Mouse (Mus musculus): ENCODE results near the gene Cd101. TPM values are rescaled to one million over a fixed set of nuclear protein-coding genes. Genes with fewer than 3 reads are reported as not detected.

Cd101 gene
- polyA plus RNA-seq, 1 experiment: 7.8 TPM

DNA sequence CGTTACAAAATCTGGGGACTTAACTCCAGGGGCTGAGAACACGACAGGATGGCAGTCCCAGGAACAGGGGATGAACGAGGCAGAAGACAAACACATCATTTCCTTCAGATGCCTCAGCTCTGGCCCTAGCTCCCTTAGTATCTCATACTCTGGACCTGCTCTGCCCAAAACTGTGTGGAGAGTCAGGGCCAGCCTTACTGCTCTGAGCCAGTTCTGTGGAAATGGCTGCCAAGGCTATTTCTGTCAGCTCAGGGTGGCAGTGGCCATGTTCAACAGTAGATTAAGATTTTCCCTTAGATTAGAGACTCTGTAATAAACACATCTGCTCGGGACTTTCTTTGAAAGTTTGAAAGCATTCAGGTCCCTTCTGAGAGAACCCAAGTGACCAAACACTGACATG is 22.2 kb upstream of the Cd101 start:
- no peak overlapping the region for H3K4me3 ChIP-seq (replicated peaks; ENCODE audit: control insufficient read depth, low read depth, low read length)
- TF ChIP-seq POLR2A (IDR thresholded peaks at IDR 0.05; ENCODE audit: borderline replicate concordance, control insufficient read depth, low read depth, low read length): no peak
- no peak for TF ChIP-seq CTCF (IDR thresholded peaks at IDR 0.05; ENCODE audit: control insufficient read depth, insufficient read depth, low read length)
- H3K4me1 ChIP-seq (ENCODE audit: control insufficient read depth, insufficient read depth, low read length): no peaks in the 10 kb centered on the region; the same call in 1 of the 2 replicates
- WGBS: 70% methylated on average over 4 of the region's 4 CpGs
- H3K27ac ChIP-seq (ENCODE audit: control insufficient read depth, insufficient read depth, low read depth, low read length, poor library complexity): no peak overlapping the region

DNA sequence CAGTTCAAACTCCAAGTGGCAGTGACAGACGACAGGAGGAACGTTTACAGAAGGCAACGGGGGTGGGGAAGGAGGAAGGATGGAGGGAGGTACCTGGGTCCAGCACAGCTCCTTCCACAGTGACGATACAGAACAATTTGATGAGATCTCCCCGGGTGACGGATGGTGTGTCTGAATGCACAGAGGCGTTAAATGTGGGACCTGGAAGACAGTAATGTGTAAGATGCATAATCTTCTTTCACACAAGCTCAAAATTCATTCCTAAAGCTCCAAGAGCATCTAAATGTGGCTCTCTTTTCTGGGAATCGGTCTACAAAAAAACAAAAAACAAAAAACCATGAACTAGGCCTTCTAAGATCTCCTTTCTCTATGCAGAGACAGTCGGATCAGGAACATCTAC is 20.6 kb upstream of the Cd101 start:
- 71% methylated on average over 9 of the region's 9 CpGs for WGBS
- no peak overlapping the region for H3K4me3 ChIP-seq (replicated peaks; ENCODE audit: control insufficient read depth, low read depth, low read length)

GRCm38 (mm10) chr3:101048781-101049180 is 19.4 kb upstream of the Cd101 start:
- 68% methylated on average over 2 of the region's 2 CpGs for WGBS
- TF ChIP-seq POLR2A (IDR thresholded peaks at IDR 0.05; ENCODE audit: borderline replicate concordance, control insufficient read depth, low read depth, low read length): no peak
- TF ChIP-seq CTCF (IDR thresholded peaks at IDR 0.05; ENCODE audit: control insufficient read depth, insufficient read depth, low read length): no peak
- Histone ChIP-seq H3K4me1 (ENCODE audit: control insufficient read depth, insufficient read depth, low read length) (no peaks in the 10 kb centered on the region), H3K4me3 (replicated peaks; ENCODE audit: control insufficient read depth, low read depth, low read length) (no peak overlapping the region), H3K27ac (ENCODE audit: control insufficient read depth, insufficient read depth, low read depth, low read length, poor library complexity) (no peak overlapping the region)

More for the DNA sequence above, 20.6 kb upstream of the Cd101 start:
- Histone ChIP-seq H3K4me1 (ENCODE audit: control insufficient read depth, insufficient read depth, low read length) (no peaks in the 10 kb centered on the region), H3K27ac (ENCODE audit: control insufficient read depth, insufficient read depth, low read depth, low read length, poor library complexity) (no peak overlapping the region)
- TF ChIP-seq CTCF (IDR thresholded peaks at IDR 0.05; ENCODE audit: control insufficient read depth, insufficient read depth, low read length) (no peak), POLR2A (IDR thresholded peaks at IDR 0.05; ENCODE audit: borderline replicate concordance, control insufficient read depth, low read depth, low read length) (no peak)

DNA sequence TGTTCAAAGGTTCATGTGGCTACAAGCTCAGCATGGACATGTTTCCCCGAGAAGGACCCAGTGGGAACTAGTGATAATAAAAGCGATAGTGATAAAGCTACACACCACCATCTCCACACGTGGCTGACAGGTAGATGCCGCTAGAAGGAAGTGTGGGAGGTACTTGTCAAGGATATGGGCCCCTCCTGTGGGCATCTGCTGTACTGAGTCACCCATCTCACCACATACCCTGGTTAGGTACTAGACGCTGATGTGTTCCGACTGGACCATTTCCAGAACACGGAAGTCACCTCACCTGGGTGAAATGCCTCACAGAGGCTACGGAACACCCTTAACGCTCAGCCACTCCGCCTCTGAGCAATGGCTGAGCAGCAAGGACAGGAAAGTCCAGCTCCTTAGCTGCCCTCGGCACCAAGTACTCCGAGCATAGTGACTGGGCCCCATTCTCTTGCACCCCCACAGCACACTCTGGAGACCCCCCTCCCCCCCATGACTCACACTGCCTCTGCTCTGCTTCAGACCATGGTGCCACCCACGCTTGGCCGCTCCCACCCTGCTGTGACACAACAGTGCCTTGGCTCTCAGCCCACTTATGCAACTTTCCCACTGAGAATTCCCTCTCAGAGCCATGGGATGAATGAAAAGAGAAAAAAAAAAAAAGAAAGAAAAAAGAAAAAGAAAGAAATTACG is 18.4 kb upstream of the Cd101 start:
- H3K4me1 ChIP-seq (ENCODE audit: control insufficient read depth, insufficient read depth, low read length): no peaks in the 10 kb centered on the region
- TF ChIP-seq POLR2A (IDR thresholded peaks at IDR 0.05; ENCODE audit: borderline replicate concordance, control insufficient read depth, low read depth, low read length) (no peak), CTCF (IDR thresholded peaks at IDR 0.05; ENCODE audit: control insufficient read depth, insufficient read depth, low read length) (no peak)
- no peak overlapping the region for H3K27ac ChIP-seq (ENCODE audit: control insufficient read depth, insufficient read depth, low read depth, low read length, poor library complexity)
- WGBS: 72% methylated on average over 15 of the region's 15 CpGs
- H3K4me3 ChIP-seq (replicated peaks; ENCODE audit: control insufficient read depth, low read depth, low read length): no peak overlapping the region

DNA sequence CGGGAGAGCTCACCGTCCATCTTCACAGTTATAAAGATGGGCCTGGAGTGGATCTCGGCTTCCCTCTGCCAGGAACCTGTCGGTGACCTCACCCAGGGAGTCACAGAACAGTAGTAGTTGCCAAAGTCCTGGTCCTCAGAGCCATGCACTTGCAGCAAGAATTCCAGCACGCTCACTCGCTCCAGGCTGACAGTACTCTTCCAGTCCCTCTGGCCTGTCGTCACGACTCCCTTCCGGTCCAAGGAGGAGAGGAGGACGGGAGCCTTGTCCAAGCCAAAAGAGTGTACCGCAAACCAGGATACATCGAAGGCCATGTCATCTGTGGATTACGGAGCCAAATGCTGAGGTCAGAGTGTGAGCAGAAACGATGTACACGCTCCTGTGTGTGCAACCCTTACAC is 16.1 kb upstream of the Cd101 start:
- Histone ChIP-seq H3K27ac (ENCODE audit: control insufficient read depth, insufficient read depth, low read depth, low read length, poor library complexity) (no peak overlapping the region), H3K4me1 (ENCODE audit: control insufficient read depth, insufficient read depth, low read length) (no peaks in the 10 kb centered on the region), H3K4me3 (replicated peaks; ENCODE audit: control insufficient read depth, low read depth, low read length) (no peak overlapping the region)
- TF ChIP-seq POLR2A (IDR thresholded peaks at IDR 0.05; ENCODE audit: borderline replicate concordance, control insufficient read depth, low read depth, low read length) (no peak), CTCF (IDR thresholded peaks at IDR 0.05; ENCODE audit: control insufficient read depth, insufficient read depth, low read length) (no peak)
- WGBS: 86% methylated on average over 15 of the region's 15 CpGs

- WGBS: 86% methylated on average over 6 of the region's 6 CpGs
- Histone ChIP-seq H3K4me3 (replicated peaks; ENCODE audit: control insufficient read depth, low read depth, low read length) (no peak overlapping the region), H3K4me1 (ENCODE audit: control insufficient read depth, insufficient read depth, low read length) (no peaks in the 10 kb centered on the region)
Measured at GRCm38 (mm10) chr3:101044686-101045085, 15.3 kb upstream of the Cd101 start.

DNA sequence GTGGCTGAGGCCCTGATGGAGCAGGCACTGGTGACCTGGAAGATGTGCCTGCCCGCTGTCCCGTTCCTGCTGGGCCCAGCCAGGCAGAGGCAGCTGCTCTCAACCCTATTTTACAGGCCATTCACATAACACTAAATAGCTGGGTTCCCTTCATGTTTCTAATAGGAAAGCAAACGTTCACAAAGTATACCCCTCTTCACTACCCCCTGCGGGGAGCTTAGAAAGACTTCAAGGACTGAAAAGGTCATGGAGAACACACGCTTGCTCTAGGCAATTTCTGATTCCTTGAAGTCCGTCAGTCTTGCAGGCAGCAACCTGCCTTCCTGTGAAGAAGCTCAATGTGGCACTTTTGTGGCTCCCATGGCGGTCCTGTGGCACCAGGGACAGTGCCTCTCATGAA is 12.6 kb upstream of the Cd101 start:
- 84% methylated on average over 7 of the region's 7 CpGs for WGBS
- no peak overlapping the region for H3K4me3 ChIP-seq (replicated peaks; ENCODE audit: control insufficient read depth, low read depth, low read length)
- no peak for TF ChIP-seq CTCF (IDR thresholded peaks at IDR 0.05; ENCODE audit: control insufficient read depth, insufficient read depth, low read length)
- no peak for TF ChIP-seq POLR2A (IDR thresholded peaks at IDR 0.05; ENCODE audit: borderline replicate concordance, control insufficient read depth, low read depth, low read length)

More at GRCm38 (mm10) chr3:101044686-101045085, 15.3 kb upstream of the Cd101 start:
- no peak overlapping the region for H3K27ac ChIP-seq (ENCODE audit: control insufficient read depth, insufficient read depth, low read depth, low read length, poor library complexity)
- TF ChIP-seq POLR2A (IDR thresholded peaks at IDR 0.05; ENCODE audit: borderline replicate concordance, control insufficient read depth, low read depth, low read length) (no peak), CTCF (IDR thresholded peaks at IDR 0.05; ENCODE audit: control insufficient read depth, insufficient read depth, low read length) (no peak)

GRCm38 (mm10) chr3:101037984-101038545 is 8.7 kb upstream of the Cd101 start:
- WGBS: 28% methylated on average over 5 of the region's 5 CpGs
- Histone ChIP-seq H3K4me1 (ENCODE audit: control insufficient read depth, insufficient read depth, low read length) (peaks cover 2% of the 10 kb centered on the region; the same call in 1 of the 2 replicates), H3K27ac (ENCODE audit: control insufficient read depth, insufficient read depth, low read depth, low read length, poor library complexity) (no peak overlapping the region), H3K4me3 (replicated peaks; ENCODE audit: control insufficient read depth, low read depth, low read length) (no peak overlapping the region)
- TF ChIP-seq CTCF (IDR thresholded peaks at IDR 0.05; ENCODE audit: control insufficient read depth, insufficient read depth, low read length): no peak
- TF ChIP-seq POLR2A (IDR thresholded peaks at IDR 0.05; ENCODE audit: borderline replicate concordance, control insufficient read depth, low read depth, low read length): no peak

More for the DNA sequence above, 12.6 kb upstream of the Cd101 start:
- Histone ChIP-seq H3K4me1 (ENCODE audit: control insufficient read depth, insufficient read depth, low read length) (no peaks in the 10 kb centered on the region; the same call in 1 of the 2 replicates), H3K27ac (ENCODE audit: control insufficient read depth, insufficient read depth, low read depth, low read length, poor library complexity) (no peak overlapping the region)

Data from bone marrow, adult 2 months (tissue).